Mouse (Mus musculus) ovary, adult 10 weeks (tissue): ENCODE measurements around the gene Tmem150c. TPM values are rescaled to one million over a fixed set of nuclear protein-coding genes. Genes with fewer than 3 reads are reported as not detected.

Experiments used
- polyA plus RNA-seq: library from polyadenylated mRNA; stranded (reverse); fragments of 350-450 nt; fragmentation: Illumina TruSeq; extraction: RNeasy Lipid Tissue Mini Kit (QIAGEN cat#74804); gene quantifications from one replicate; pipeline ENCODE4 v1.2.3, GENCODE M21; 2014

The Tmem150c gene
- polyA plus RNA-seq: 3.4 TPM

GRCm38 (mm10) chr5:100159638-100159973, at the start of gene Tmem150c:
Gene Tmem150c (minus strand): TSS chr5:100159808.

GRCm38 (mm10) chr5:100039602-100040142, 119.9 kb downstream of the Tmem150c start, which contains the start of the genes Hnrnpdl and Enoph1:
Gene Hnrnpdl (minus strand): TSS chr5:100039664.
Gene Enoph1 (plus strand): TSS chr5:100039985.

Other genes starting within 250 kb of the Tmem150c start
- 857 TPM for gene Hnrnpd, start 180.9 kb downstream of the Tmem150c start, polyA plus RNA-seq
- gene 4930524J08Rik, start 180.7 kb downstream of the Tmem150c start, polyA plus RNA-seq: not detected
- gene Hnrnpdl, start 120.1 kb downstream of the Tmem150c start, polyA plus RNA-seq: 323 TPM
- gene Enoph1, start 119.8 kb downstream of the Tmem150c start, polyA plus RNA-seq: 21.9 TPM